Mouse (Mus musculus): Measurements from ENCODE around the gene Mob1a. TPM values are rescaled to one million over a fixed set of nuclear protein-coding genes. Genes with fewer than 3 reads are reported as not detected.

Gene Mob1a
- polyA plus RNA-seq (2014; fragmentation: Nextera tagmentation; extraction: Ambion mirVana) = 78.5 and 81.2 TPM in 2 replicates

DNA sequence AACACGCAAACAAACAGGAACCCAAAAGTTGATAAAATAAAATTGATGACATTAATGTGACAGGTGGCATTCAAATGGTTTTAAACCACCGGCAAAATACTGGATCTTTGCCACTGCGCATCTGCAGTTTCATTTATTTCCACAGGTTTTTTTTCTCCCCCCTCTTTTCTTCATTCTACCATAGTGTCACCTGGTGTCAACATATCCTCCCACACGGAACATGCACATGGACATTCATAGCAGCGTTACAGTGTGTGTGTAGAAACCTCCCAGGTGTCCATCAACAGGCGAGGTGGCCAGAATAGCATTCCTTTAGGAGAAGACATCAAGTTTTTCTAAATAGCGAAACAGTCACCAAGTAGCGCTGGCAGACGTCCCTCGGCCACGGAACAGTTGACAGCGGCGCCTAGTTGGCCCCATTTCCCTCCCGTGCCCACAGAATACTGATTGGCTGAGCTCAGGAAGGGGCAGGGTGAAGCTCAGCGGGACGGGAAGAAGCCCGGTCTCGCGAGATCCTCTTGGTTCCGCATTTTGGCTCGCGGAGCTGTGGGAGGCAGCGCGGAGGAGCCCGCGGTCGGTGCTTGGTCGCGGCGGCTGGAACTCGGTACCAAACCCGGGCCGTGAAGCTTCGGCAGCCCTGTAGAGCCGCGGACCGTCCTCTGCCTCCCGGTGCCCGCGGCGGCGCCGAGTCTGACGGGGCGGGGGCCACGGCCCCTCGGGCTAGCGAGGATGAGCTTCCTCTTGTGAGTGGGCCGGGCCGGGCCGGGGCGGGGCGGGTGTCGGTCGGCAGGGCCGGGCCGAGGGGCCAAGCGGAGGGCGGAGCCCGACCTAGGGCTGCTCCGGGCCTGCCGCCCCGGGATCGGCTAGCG lies at the start of gene Mob1a, which contains the start of gene Mthfd2:
Gene Mob1a (plus strand): TSS at position 492 of the 869 bp plus-strand sequence.
Gene Mthfd2 (minus strand): TSS at position 384 of the 869 bp plus-strand sequence.
- ATAC-seq (ENCODE audit: insufficient number of reproducible peaks, insufficient read depth, low FRiP score, low read depth) = peak; percentile 96
- peak within 1 kb of the TSS; percentile 82 for H3K4me2 ChIP-seq (replicated peaks; ENCODE audit: low read depth, low read length)
- no peaks in the 10 kb centered on the region for H3K27me3 ChIP-seq (ENCODE audit: control insufficient read depth, insufficient read depth, low read length)
- H3K9ac ChIP-seq (replicated peaks; ENCODE audit: low read depth, low read length) = peak within 1 kb of the TSS; percentile 80
- H3K4me1 ChIP-seq (ENCODE audit: control insufficient read depth, insufficient read depth, low read length) = peaks cover 9% of the 10 kb centered on the region; the same call in 1 of the 2 replicates
- H3K9me3 ChIP-seq (ENCODE audit: control insufficient read depth, low read depth, low read length) = no peaks in the 10 kb centered on the region
- under 1% methylated on average over 65 of the region's 65 CpGs for WGBS
- H3K36me3 ChIP-seq (ENCODE audit: control insufficient read depth, insufficient read depth, low read length) = peaks cover 8% of the 10 kb centered on the region
- peak within 1 kb of the TSS; percentile 93 for H3K27ac ChIP-seq (ENCODE audit: low read length)
- peak within 1 kb of the TSS; percentile 94 for H3K4me3 ChIP-seq (ENCODE audit: low read depth, low read length)

DNA sequence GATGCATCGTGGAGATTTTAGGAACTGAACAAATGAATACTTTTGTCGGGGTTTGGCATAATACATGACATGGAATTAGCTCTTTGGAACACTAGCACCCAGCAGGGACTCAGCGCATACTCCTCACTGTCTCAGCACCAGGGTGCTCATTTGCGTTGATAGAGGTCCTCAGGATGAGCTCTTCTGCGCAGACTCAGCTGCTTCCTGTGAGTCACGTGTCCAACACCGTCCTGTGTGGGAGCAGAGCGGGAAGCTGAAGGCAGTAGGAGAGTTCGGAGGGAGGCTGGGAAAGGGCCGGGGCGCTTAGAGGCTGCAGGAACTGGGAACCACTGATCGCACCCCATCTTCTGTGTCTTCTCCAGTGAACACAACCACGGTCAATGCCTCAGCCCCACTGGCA lies 48.7 kb upstream of the Mob1a start:
- Histone ChIP-seq H3K27me3 (ENCODE audit: control insufficient read depth, insufficient read depth, low read length) (no peaks in the 10 kb centered on the region), H3K4me1 (ENCODE audit: control insufficient read depth, insufficient read depth, low read length) (no peaks in the 10 kb centered on the region), H3K36me3 (ENCODE audit: control insufficient read depth, insufficient read depth, low read length) (no peaks in the 10 kb centered on the region), H3K9ac (replicated peaks; ENCODE audit: low read depth, low read length) (no peak overlapping the region), H3K4me2 (replicated peaks; ENCODE audit: low read depth, low read length) (no peak overlapping the region), H3K27ac (ENCODE audit: low read length) (no peak overlapping the region), H3K4me3 (ENCODE audit: low read depth, low read length) (no peak overlapping the region), H3K9me3 (ENCODE audit: control insufficient read depth, low read depth, low read length) (no peaks in the 10 kb centered on the region)
- no peak for ATAC-seq (ENCODE audit: insufficient number of reproducible peaks, insufficient read depth, low FRiP score, low read depth)
- WGBS = 71% methylated on average over 13 of the region's 13 CpGs

DNA sequence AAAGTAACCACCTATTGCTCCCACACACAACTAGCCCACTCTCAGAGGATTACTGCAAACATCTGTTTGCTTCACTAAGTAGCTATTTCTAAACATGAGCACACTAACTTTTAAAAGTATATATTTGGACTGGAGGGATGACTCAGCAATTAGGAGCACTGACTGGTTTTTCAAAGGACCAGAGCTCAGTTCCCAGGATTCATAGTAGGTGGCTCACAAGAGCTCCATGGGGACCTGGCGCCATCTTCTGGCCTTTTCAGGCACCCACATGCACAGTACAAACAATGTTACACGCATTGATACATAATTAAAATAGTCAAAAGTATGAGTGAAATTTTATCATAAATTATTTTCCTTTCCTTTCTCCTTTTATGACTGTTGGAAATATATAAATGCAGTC lies 46.9 kb upstream of the Mob1a start:
- 30% methylated on average over 2 of the region's 2 CpGs for WGBS

DNA sequence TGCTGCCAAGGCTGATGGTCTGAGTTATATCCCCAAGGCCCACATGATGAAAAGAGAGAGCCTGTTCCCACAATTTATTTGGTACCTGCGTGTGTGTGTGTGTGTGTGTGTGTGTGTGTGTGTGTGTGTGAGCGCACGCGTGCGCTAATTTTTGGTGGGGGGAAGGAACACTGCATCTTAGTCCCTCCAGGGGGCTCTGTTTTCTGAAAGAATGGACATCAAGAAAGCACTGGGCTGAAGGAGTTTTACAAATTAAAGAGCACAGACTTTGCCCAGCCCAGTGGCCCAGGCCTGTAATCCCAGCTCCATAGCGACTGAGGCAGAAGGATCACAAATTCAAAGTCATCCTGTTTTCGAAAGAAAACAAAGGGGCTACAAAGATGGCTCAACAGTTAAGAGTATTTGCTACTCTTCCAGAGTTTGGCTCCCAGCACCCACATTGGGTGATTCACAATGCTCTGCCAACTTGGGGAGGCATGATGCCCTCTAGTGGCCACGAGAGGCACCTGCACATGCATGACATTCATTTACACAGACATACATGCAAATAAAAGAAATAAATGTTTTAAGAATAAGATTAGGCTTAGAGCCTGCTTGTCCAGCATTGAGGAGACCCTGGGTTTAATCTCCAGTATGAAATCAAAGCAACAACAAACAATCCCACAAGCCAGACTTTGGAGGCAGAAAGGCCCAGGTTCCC lies 45.4 kb upstream of the Mob1a start:
- Histone ChIP-seq H3K9me3 (ENCODE audit: control insufficient read depth, low read depth, low read length) (no peaks in the 10 kb centered on the region), H3K4me2 (replicated peaks; ENCODE audit: low read depth, low read length) (no peak overlapping the region), H3K27me3 (ENCODE audit: control insufficient read depth, insufficient read depth, low read length) (no peaks in the 10 kb centered on the region), H3K36me3 (ENCODE audit: control insufficient read depth, insufficient read depth, low read length) (no peaks in the 10 kb centered on the region), H3K27ac (ENCODE audit: low read length) (no peak overlapping the region), H3K4me3 (ENCODE audit: low read depth, low read length) (no peak overlapping the region), H3K9ac (replicated peaks; ENCODE audit: low read depth, low read length) (no peak overlapping the region), H3K4me1 (ENCODE audit: control insufficient read depth, insufficient read depth, low read length) (no peaks in the 10 kb centered on the region)
- ATAC-seq (ENCODE audit: insufficient number of reproducible peaks, insufficient read depth, low FRiP score, low read depth) = no peak
- 82% methylated on average over 8 of the region's 8 CpGs for WGBS

More for the DNA sequence above, 46.9 kb upstream of the Mob1a start:
- Histone ChIP-seq H3K4me1 (ENCODE audit: control insufficient read depth, insufficient read depth, low read length) (no peaks in the 10 kb centered on the region), H3K9ac (replicated peaks; ENCODE audit: low read depth, low read length) (no peak overlapping the region), H3K9me3 (ENCODE audit: control insufficient read depth, low read depth, low read length) (no peaks in the 10 kb centered on the region), H3K27me3 (ENCODE audit: control insufficient read depth, insufficient read depth, low read length) (no peaks in the 10 kb centered on the region), H3K27ac (ENCODE audit: low read length) (no peak overlapping the region), H3K4me3 (ENCODE audit: low read depth, low read length) (no peak overlapping the region), H3K36me3 (ENCODE audit: control insufficient read depth, insufficient read depth, low read length) (no peaks in the 10 kb centered on the region), H3K4me2 (replicated peaks; ENCODE audit: low read depth, low read length) (no peak overlapping the region)
- no peak for ATAC-seq (ENCODE audit: insufficient number of reproducible peaks, insufficient read depth, low FRiP score, low read depth)

DNA sequence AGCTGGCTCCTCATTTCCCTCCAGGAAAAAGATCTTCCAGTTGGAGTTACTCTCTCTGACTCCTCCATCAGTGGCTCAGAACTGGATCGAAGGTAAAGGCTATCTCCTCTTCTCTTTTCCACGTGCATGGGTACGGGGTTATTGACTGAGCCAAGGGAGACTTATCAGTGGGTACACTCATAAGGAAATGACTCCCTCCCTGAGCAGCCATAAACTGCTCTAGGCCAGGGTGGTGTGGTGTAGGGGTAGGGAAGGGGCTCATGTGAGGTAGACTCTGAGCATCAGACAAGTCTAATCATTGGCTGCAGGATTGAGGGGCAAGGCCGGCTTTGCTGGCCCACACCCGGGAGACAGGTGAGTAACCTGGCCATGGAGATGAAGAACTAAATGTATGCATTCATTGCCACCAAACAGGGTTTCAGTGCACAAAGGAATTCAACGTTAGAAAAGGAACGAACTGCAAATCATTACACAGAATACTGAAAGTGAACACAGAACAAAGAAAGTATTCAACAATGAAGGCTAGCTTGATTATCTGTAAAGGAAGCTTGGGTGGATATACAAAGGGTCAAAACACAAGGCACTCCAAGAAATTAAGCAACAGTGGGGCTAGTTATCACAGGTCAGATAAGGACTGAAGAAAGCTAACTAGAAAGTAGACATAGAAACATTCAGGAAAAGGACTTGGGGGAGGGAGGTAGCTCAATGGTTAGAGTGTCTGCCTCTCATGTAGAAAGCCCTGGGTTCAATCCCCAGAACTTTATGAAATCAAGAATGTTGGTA lies 25.2 kb upstream of the Mob1a start:
- no peak overlapping the region for H3K27ac ChIP-seq (ENCODE audit: low read length)
- no peaks in the 10 kb centered on the region for H3K27me3 ChIP-seq (ENCODE audit: control insufficient read depth, insufficient read depth, low read length)
- no peaks in the 10 kb centered on the region for H3K4me1 ChIP-seq (ENCODE audit: control insufficient read depth, insufficient read depth, low read length)
- 75% methylated on average over 7 of the region's 7 CpGs for WGBS
- H3K36me3 ChIP-seq (ENCODE audit: control insufficient read depth, insufficient read depth, low read length) = peaks cover 6% of the 10 kb centered on the region; the same call in 1 of the 2 replicates
- H3K4me3 ChIP-seq (ENCODE audit: low read depth, low read length) = no peak overlapping the region
- no peaks in the 10 kb centered on the region for H3K9me3 ChIP-seq (ENCODE audit: control insufficient read depth, low read depth, low read length)
- no peak overlapping the region for H3K9ac ChIP-seq (replicated peaks; ENCODE audit: low read depth, low read length)
- H3K4me2 ChIP-seq (replicated peaks; ENCODE audit: low read depth, low read length) = no peak overlapping the region
- ATAC-seq (ENCODE audit: insufficient number of reproducible peaks, insufficient read depth, low FRiP score, low read depth) = 0 out of 2 replicates have a peak, but pooled peaks have one; percentile 53

DNA sequence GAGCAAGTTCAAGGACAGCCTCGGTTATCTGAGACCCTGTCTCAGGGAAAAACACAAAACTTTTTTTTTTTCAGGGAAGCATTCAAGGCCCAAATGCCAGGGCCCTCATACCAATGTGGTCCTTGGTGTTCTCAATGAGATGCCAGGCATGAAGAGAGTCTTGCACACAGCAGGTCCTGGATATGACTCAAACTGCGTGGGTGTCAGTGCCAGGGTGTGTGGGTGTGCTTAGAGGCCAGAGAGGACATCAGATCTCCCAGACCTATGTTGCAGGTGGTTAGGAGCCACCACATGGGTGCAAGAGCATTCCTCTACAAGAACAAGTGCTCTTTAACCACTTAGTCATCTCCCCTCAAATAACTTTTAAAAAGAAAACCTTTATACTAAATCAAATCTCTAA lies 24.5 kb upstream of the Mob1a start:
- no peak overlapping the region for H3K27ac ChIP-seq (ENCODE audit: low read length)
- no peak overlapping the region for H3K4me3 ChIP-seq (ENCODE audit: low read depth, low read length)
- H3K9ac ChIP-seq (replicated peaks; ENCODE audit: low read depth, low read length) = no peak overlapping the region
- H3K27me3 ChIP-seq (ENCODE audit: control insufficient read depth, insufficient read depth, low read length) = no peaks in the 10 kb centered on the region
- H3K9me3 ChIP-seq (ENCODE audit: control insufficient read depth, low read depth, low read length) = no peaks in the 10 kb centered on the region
- no peak for ATAC-seq (ENCODE audit: insufficient number of reproducible peaks, insufficient read depth, low FRiP score, low read depth)
- no peak overlapping the region for H3K4me2 ChIP-seq (replicated peaks; ENCODE audit: low read depth, low read length)
- no peaks in the 10 kb centered on the region for H3K4me1 ChIP-seq (ENCODE audit: control insufficient read depth, insufficient read depth, low read length)
- peaks cover 6% of the 10 kb centered on the region; the same call in 1 of the 2 replicates for H3K36me3 ChIP-seq (ENCODE audit: control insufficient read depth, insufficient read depth, low read length)
- 81% methylated on average over 2 of the region's 2 CpGs for WGBS

DNA sequence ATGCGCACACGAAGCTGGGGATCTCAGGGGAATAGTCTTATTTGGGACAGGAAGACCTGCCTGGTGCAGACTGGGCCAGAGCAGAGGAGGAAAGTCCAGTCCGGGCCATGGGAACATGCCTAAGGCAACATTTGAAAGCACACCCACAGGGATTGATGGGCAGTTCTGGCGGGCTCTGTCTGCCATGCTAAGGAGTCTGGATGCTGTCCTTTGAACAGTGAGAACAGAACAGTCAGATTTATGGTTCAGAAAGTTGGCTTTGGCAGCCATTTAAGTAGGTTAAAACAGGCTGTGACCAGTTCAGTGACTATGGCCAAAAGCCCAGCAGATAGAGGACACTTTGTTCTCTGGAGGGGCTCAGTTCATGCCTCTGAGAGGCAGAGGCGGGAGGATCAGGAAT lies 23.6 kb upstream of the Mob1a start:
- no peak for ATAC-seq (ENCODE audit: insufficient number of reproducible peaks, insufficient read depth, low FRiP score, low read depth)
- no peaks in the 10 kb centered on the region for H3K4me1 ChIP-seq (ENCODE audit: control insufficient read depth, insufficient read depth, low read length)
- no peaks in the 10 kb centered on the region for H3K27me3 ChIP-seq (ENCODE audit: control insufficient read depth, insufficient read depth, low read length)
- no peak overlapping the region for H3K27ac ChIP-seq (ENCODE audit: low read length)
- no peak overlapping the region for H3K9ac ChIP-seq (replicated peaks; ENCODE audit: low read depth, low read length)
- H3K4me3 ChIP-seq (ENCODE audit: low read depth, low read length) = no peak overlapping the region
- no peak overlapping the region for H3K4me2 ChIP-seq (replicated peaks; ENCODE audit: low read depth, low read length)
- 80% methylated on average over 5 of the region's 5 CpGs for WGBS
- peaks cover 13% of the 10 kb centered on the region; the same call in 1 of the 2 replicates for H3K36me3 ChIP-seq (ENCODE audit: control insufficient read depth, insufficient read depth, low read length)
- H3K9me3 ChIP-seq (ENCODE audit: control insufficient read depth, low read depth, low read length) = no peaks in the 10 kb centered on the region

DNA sequence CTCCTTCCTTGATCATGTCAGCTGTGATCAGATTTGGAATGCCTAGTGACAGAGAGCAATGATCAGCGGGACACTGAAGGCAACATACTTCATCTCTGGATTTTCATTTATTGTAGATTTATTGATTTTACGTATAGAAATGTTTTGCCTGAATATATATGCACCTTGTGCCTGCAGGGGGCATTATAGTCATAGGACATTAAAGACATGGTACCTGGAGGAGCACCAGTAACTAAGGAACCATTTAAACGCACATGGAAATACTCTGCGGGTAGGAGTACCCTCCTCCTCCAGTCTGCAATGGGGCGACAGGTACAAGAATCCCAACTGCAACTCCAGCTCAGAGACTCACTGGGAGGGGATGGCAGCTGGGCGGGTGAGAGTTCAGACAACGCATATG lies 16.8 kb upstream of the Mob1a start:
- H3K4me2 ChIP-seq (replicated peaks; ENCODE audit: low read depth, low read length) = no peak overlapping the region
- no peaks in the 10 kb centered on the region for H3K27me3 ChIP-seq (ENCODE audit: control insufficient read depth, insufficient read depth, low read length)
- H3K9me3 ChIP-seq (ENCODE audit: control insufficient read depth, low read depth, low read length) = no peaks in the 10 kb centered on the region
- H3K27ac ChIP-seq (ENCODE audit: low read length) = no peak overlapping the region
- WGBS = 89% methylated on average over 7 of the region's 7 CpGs
- no peak overlapping the region for H3K9ac ChIP-seq (replicated peaks; ENCODE audit: low read depth, low read length)
- H3K4me3 ChIP-seq (ENCODE audit: low read depth, low read length) = no peak overlapping the region
- no peak for ATAC-seq (ENCODE audit: insufficient number of reproducible peaks, insufficient read depth, low FRiP score, low read depth)
- H3K36me3 ChIP-seq (ENCODE audit: control insufficient read depth, insufficient read depth, low read length) = peaks cover 25% of the 10 kb centered on the region
- no peaks in the 10 kb centered on the region for H3K4me1 ChIP-seq (ENCODE audit: control insufficient read depth, insufficient read depth, low read length)

Measured in stomach, embryonic 14.5 days (tissue).